Mouse (Mus musculus) ovary, adult 18-20 months (tissue): ENCODE measurements around the gene Ndufc1.
"Not testable (repeated sequence)": the region's sequence is repeated elsewhere in the genome, so short reads cannot be mapped to it uniquely, and the experiment has no call there.

Experiments
- DNase-seq: peaks from one replicate; pipeline ENCODE4 v3.0.0; 2022; ENCODE audit warnings: low spot score, mixed read lengths

Ndufc1 gene

DNA sequence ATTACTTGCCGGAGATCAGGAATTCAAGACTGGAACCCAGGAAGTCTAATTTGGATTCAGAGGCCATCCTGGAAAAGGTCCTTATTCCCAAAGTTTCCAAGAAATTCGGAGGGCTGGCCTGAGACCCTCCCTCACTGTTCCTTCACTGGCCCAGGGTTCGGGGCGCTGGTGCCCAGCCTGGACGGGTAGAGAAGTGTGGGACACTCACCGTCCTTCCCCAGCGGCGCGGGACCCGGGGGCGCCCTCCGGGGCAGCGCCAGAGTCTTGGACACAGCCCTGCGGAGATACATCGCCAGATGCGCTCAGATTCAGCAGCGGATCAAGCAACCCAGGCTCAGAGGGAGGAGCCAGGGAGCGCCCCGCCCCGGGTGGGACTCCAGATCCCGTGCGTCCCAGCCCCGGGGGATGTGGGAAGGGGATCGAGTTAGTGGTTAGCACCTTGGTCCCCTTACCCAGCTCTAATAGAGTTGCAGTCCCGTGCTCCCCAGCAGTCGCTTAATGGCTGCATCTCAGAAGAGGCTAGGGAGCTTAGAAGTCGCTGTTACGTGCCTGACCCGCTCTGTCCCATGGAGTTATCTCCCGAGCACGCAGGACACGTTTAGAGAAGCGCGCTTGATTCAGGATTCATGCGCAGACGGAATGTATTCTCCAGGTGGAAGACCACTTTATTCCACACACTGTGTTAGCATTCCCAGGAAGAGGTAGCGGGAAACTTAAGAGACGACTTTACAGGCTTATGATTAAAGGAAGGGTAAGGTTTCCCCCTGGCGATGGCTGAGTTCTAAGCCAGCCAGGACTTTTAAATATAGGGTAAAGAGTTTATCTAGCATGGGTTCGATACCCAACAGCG lies 12.3 kb downstream of the Ndufc1 start, which contains the start of gene Mgarp:
Gene Mgarp, minus strand, starts transcription at position 520 of the 850 bp plus-strand sequence.
- DNase-seq, result peak; percentile 79

DNA sequence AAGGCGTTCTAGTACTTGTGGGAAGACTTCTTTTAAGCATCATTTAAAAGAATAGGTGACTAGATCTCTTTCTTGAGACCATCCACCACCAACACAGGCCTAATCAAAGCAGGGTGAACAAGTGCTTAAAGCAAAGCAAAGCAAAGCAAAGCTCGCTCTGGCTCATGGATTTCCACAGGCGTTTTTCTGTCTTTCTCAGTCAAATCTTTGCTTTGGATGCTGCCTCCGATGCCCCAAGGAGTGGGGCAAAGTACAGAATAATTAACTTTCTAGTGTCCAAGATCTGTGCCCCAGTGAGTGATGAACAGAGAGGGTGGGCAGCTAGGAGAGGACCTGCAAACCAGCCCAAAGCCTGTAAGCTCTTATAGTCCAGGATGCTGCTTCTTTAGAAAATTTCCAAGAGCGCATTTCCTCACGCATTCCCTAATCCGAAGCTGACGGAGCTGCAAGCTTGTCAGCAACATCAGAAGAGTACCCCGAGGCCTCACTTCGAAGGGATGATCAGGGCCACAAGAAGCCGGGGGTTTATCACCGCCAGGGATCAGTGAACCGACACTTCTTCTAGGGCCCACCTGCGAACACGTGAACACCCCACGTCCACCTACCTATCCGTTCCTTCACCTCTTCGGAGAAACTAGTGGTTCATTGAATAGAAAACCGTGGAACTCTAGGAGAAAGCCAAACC lies 13.2 kb downstream of the Ndufc1 start:
- no peak for DNase-seq

DNA sequence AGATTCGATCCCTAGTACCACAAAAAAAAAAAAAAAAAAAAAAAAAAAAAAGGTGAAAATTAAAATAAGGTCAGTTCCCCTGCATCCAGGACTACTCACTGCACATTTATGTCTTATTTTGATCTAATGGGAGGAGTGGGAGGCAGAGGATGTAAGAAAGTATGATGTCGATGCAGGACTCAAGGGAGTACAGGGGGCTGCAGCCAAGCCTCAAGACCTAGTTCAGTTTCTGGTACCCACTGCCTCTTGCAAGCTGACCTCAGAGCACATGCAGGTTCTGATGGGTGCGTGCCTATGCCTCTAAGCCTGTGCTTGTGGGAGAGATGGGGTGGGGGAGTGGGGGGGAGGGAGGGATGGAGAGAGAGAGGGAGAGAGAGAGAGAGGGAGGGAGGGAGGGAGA lies 13.9 kb downstream of the Ndufc1 start:
- no peak for DNase-seq

DNA sequence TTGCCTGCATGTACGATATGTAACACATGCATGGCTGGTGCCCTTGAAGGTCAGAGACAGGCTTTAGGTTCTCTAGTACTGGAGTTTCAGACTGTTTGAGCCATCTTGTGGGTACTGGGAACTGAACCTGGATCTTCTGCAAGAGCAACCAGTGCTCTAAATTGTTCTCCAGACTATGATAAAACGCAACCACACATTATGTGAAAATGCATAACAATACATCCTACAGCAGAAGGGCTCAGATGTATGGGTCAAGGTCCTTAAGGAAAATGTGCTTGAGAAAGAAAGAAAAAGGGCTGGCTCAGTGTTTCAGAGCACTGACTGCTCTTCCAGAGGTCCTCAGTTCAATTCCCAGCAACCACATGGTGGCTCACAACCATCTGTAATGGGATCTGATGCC lies 15.1 kb downstream of the Ndufc1 start:
- no peak for DNase-seq

DNA sequence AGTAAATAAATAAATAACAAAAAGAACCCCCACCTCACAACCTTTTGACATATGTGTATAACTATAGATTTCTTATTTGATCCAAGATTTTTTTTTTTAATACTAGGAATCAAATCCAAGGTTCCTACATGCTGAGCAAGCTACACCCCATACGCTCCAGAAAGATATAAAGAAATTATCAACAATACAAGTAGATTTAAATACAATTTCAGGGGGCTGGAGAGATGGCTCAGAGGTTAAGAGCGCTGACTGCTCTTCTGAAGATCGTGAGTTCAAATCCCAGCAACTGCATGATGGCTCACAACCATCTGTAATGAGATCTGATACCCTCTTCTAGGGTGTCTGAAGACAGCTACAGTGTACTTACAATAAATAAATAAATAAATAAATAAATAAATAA lies 15.8 kb downstream of the Ndufc1 start:
- DNase-seq, result not testable (repeated sequence)

DNA sequence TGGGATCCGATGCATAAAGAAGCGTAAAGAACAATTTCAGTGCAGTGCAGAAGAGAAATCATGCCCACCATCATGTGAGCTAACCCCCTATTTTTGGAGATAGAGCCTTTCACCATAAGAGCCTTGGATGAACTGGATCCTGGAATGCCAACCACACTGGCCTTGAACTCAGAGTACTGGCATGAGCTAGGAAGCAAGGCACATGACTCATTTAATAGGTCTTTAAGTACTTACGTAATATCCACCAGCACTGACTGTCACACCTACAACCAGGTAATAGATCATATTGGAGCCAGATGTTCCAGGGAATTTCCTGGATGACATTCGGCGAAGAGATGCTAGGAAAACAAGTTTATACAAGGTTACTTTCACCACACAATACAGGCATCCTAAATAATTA lies 17.2 kb downstream of the Ndufc1 start:
- no peak for DNase-seq

DNA sequence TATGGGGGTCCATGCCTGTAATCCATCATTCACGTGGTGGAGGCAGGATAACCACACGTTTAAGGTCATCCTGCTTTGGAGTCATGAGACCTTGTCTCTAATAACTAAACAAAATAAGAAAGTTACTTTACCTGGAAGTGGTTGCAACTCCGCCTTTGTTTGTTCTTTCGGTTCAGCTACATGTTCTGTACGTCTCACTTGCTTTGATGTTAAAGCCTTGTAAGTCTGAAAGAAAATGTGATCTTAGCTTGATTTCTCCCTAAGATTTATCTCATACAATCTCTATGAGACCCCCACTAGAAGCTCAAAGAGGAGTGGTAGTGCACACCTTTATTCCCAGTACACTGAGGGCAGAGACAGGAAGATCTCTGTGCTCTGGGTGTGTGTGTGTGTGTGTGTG lies 17.7 kb downstream of the Ndufc1 start:
- no peak for DNase-seq

DNA sequence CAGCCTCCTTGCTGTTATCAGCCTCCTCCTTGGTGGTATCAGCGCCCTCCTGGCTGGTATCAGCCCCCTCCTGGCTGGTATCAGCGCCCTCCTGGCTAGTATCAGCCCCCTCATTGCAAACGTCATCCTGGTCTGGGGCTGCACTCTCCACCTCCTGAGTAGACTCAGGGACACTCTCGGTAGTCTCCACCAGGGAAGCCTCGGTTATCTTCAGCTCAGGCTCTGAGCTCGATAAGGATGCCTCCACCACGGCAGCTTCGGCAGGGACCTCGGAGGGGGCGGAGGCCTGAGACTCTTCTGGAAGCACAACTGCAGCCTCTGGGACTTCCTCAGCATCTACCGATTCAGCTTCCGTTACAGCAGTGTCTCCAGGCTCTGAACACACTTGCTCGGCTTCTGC lies 19.9 kb downstream of the Ndufc1 start:
- DNase-seq, result peak; percentile 37

DNA sequence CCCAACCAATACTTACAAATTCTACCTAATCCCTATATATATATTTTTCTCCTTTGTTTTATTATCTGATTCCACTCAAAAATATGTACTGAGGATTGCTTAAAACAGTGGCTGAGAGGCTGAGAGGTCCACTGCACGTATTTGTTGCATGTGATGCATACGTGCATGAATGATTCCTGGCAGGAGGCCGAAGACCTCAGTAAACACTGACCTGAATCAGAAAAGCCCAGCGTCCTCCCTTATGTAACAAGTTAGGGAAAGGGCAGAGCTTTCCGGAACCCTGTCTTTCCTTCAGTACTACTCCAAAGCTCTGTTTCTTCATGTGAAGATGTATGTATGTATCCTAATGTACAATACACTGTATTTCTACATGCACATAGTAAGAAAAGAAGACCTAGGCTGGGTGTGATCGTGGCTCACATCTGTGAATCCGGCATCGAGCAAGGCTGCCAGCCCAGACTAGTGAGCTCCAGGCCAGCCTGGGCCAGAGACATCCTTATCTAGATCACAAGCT lies 20.9 kb downstream of the Ndufc1 start:
- no peak for DNase-seq

DNA sequence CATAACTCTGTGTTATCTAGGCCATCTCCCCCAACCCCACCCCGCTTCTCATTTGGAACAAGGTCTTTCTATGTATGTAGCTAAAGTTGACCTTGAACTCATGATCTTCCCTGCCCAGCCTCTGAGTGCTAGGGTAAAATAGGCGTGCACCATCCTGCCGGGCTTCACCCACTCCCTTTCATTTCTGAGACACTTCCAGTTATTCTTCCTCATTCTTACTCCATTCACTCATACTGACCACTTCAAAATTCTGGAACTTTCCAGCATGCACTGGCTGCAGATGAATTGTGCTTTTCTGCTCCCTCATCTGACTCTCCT lies 21.7 kb downstream of the Ndufc1 start:
- peak; percentile 44 for DNase-seq

DNA sequence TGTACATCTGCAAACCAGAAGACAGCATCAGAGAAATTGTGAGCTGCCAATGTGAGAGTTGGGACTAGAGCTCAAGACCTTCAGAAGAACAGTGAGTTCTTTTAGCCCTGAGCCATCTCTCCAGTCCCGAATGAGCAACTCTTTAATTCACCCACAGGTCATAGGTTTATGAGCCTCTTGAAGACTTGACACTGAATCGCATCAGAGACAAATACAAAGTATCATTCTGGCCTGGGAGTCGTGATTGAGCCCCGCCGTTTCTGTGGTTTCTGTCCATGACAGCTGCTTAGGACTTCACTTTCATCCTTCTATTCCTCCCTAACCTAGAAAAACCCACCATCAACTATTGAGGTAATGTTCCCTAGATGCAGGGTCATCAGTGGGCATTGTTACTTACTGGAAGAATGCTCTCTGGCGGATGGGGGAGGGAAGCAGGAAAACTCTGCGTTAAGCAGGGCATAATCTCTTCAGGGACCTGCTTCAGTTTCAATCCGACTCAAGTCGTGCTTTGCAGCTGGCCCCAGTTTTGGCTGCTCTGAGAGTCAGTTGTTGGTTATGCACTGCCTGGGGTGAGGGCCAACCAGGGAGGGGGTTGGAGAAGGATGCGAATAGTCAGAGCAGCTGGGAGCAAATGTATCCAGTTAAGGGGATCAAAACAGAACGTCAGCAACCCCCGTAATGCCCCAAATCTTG lies 22.2 kb downstream of the Ndufc1 start:
- no peak for DNase-seq

DNA sequence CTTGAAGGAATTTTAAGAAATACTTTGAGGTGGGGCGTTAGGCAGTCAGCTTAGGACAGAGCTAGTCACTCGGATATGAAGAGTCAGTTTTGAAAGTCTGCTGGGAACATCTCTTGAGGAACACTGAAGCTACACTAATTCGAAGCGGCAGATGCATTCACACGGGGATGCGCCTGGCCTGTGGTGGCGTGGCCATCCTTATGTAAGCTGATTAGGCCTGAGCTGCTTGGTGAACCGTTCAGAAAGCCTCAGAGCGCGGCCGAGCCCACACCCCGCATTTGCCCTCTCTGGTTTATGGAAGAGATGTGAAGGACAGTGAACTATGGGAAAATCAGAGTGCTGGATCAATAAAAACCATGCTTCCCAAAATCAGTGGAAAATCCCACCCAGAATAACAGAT lies 25.4 kb downstream of the Ndufc1 start:
- DNase-seq, result no peak

DNA sequence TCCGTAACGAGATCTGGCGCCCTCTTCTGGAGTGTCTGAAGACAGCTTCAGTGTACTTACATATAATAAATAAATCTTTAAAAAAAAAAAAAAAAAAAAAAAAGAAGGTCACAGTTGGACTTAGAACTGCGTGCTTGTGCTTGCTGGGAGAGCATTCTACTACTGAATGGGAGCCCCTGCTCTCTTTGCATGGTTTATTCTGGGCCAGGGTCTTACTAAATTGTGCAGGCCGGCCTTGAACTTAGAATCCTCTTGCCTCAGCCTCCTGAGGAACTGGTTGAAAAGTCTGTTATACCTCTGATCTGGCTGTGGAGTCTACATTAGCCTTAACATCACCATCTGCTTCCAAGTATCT lies 28.2 kb downstream of the Ndufc1 start:
- DNase-seq, result no peak

DNA sequence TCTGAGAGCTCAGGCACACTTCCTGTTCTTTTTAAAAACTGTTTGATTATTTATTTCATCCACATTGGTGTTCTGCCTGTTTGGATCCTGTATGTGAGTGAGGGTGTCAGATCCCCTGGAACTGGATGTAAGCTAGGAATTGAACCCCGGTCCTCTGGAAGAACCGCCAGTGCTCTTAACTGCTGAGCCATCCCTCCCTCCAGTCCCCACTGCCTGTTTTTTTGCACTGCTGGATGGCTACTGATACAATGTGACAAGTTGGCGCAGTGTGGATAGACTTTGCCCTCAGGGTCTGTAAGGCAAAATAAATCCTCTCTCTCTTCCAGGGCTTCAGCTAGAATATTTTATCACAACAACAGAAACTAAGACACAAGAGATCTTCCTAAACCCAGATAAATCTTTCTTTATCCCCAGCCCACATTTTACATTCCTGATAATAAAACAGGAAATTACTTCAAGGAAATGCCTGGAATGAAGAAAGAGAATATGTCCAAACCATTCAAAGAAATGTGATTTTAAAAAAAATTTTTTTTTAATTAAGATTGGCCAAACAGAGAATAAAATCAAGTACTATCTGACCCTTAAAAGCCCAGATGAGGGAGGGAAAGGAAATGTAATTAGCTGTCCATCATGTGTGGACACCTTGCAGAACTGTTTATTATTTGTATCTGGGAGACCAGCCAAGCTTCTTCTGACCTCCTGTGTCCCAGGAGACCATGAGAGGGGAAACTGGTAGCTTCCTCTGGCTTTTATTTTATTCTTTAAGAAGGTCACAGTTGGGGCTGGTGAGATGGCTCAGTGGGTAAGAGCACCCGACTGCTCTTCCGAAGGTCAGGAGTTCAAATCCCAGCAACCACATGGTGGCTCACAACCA lies 28.8 kb downstream of the Ndufc1 start:
- no peak for DNase-seq

DNA sequence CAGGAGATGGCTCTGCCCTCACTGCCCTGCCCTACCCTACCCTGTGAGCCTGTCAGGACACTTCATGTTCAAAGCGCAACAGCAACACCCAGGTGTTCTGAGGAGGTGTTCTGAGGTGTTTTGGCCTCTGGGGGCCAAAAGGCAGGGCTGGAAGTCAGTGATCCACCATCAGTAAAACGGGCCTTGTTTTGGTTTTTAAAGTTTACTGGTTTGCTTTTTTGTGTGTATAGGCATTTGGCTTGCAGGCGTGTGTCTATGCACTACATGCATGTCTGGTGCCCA lies 30.2 kb downstream of the Ndufc1 start:
- no peak for DNase-seq

DNA sequence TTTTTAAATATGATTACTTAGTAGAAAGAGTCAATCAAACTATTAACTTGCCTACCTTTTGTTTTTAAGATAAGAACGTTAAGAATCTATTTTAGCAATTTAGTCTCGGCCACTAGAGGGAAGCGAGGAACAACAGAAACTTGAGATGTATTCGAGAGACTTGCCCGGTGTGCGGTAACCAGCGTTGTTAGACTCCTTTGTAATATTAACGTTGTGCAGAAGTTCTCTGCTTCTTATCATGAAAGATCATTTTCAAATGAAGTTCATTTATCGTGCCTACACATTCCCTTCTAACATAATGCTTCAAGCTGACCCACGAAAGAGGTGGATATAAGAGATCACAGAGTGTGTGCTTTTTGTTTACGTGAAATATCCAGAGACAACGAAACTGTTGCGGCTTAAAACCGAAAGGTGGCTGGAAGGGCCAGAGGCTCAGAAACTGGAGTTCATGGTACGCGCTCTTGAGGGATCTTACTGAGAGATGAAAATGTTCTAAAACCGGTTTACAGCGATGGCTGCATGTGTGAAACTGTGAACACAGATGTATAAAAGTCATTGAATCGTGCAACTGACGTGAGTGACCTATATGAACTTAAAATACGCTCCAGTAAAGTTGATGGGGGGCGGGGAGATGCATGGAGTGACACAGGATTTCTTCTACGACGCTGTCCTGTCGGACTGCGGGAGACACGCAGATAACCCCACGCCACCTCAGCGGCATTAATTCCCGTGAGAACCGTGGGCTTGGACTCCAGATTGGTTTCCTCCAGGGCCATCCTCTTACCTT lies 30.7 kb downstream of the Ndufc1 start:
- DNase-seq, result no peak

DNA sequence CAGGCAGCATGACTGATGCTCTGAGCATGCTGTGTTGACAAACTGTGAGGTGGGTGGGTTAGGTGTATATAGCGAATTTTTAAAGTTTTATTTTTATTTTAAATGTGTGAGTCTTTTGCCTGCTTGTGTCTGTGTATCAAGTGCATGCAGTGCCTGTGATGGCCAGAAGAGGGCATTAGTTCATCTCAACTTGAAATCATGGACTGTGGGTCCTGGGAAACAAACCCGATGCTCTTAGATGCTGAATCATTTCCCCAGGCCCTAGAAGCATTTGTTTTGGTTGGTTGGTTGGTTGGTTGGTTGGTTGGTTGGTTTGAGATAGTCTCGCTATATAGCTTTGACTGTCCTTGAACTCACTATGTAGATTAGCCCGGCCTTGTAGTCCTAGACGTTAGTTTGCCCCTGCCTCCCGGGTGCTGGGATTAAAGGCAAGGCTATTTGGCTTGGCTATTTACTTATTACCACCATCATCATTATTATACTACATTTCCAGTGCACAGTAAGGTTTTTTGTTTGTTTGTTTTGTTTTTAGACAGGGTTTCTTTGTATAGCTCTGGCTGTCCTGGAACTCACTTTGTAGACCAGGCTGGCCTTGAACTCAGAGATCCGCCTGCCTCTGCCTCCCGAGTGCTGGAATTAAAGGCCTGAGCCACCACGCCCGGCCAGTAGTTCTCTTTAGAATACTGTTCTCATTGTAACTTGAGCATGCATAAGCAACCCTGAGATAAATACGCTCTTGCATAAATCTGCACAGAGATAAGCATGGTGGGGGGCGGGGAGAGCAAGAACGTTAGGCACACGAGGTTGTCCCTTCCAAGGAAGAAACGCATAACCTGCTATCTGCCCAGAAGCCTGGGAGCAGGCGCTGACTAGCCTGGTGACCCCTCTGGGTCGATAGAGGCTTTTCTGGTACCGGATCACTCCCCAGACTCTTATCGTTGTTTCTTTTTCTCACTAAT lies 33.2 kb downstream of the Ndufc1 start:
- DNase-seq, result no peak

DNA sequence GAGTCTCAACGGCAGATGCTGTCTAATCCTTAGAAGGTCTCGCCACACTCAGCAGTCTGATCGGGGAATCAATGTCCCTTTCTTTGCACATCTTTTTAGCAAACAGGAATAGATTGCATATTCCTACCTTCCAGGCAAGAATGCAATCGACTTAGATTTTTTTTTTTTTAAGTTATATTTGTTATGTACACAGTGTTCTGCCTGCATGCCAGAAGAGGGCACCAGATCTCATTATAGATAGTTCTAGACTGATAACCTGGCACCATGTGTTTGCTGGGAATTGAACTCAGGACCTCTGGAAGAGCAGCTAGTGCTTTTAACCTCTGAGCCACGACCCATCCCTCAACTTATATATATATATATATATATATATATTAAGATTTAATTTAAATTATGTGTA lies 35.2 kb downstream of the Ndufc1 start:
- no peak for DNase-seq

DNA sequence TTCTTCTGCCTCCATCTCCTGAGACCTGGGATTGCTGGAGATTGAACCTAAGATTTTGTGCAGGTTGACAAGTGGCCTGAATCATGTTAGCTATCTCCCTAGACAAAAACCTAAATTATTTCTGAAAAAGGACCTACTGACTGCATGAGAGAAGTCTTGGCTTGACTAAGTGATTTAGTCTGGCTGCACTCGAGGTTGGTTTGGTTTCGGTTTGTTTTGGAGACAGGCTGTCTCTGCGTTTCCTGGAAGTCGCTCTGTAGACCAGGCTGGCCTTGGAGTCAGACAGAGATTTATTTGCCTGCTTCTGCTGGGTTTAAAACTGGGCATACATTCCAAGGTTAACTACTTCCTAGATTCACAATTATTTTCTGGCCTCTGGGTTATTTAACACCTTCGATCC lies 35.9 kb downstream of the Ndufc1 start:
- peak; percentile 51 for DNase-seq

DNA sequence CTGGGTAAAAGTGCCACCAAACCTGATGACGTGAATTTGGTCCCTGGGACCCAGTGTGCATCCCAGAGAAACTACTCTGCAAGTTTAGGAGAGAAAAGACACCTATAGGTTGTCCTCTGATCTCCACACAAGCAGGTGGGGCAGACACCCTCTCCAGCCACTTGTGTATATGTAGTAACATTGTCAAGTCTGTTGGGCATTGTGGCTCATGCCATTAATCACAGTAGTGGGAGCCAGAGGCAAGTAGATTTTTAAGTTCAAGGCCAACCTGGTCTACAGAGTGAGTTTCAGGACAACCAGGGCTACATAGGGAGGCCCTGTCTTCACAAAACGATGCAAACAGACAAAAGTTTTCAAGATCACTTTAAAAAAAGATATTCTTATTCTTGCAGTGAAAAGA lies 37.0 kb downstream of the Ndufc1 start:
- DNase-seq, result no peak
